Mouse (Mus musculus) liver, embryonic 14.5 days (tissue): ENCODE measurements around the gene Zmynd19. TPM values are rescaled to one million over a fixed set of nuclear protein-coding genes. Genes with fewer than 3 reads are reported as not detected.

Experiments
- ATAC-seq: fragments of 200-750 bp; cut with Nextera tagmentation; 2 replicates; pipeline ENCODE4 v1.8.0; 2017; ENCODE audit warnings: moderate number of reproducible peaks, mild to moderate bottlenecking, moderate library complexity; ENCODE audit not compliant: insufficient read depth
- DNase-seq, 3 experiments: peaks; one replicate each; pipeline ENCODE4 v3.0.0-alpha.2; 2012 to 2013; ENCODE audit warnings: low read depth in 3 of 3, low spot score in 3 of 3
- H3K27ac ChIP-seq: fragments of 300-500 bp; sonication (generic); 2 replicates; pipeline ENCODE4 v1.5.1; 2014; ENCODE audit warnings: moderate library complexity, mild to moderate bottlenecking, control low read depth, inconsistent platforms
- H3K27me3 ChIP-seq: fragments of 300-500 bp; sonication (generic); 2 replicates; pipeline ENCODE4 v1.6.1; 2014; ENCODE audit warnings: mild to moderate bottlenecking, low read length, moderate library complexity; ENCODE audit not compliant: control insufficient read depth, insufficient read depth
- H3K36me3 ChIP-seq: fragments of 300-500 bp; sonication (generic); replicated peaks from 2 replicates; pipeline ENCODE4 v1.6.1; 2014; ENCODE audit warnings: low read depth; ENCODE audit not compliant: control insufficient read depth, insufficient read depth
- H3K4me1 ChIP-seq, 2 experiments: fragments of 200-500 bp in 1 of 2; fragments of 300-500 bp in 1 of 2; sonication (generic) in 1 of 2; replicated peaks; 2 replicates each; pipeline ENCODE4 v1.6.1; 2012 to 2014; ENCODE audit warnings: antibody characterized with exemption in 1 of 2, inconsistent platforms in 1 of 2, low read length in 1 of 2; ENCODE audit not compliant: control insufficient read depth in 2 of 2, insufficient read depth in 2 of 2
- H3K4me2 ChIP-seq: fragments of 300-500 bp; sonication (generic); 2 replicates; pipeline ENCODE4 v1.6.1; 2014; ENCODE audit warnings: low read depth, mild to moderate bottlenecking, control low read depth, moderate library complexity
- H3K4me3 ChIP-seq, 2 experiments: fragments of 200-500 bp in 1 of 2; fragments of 300-500 bp in 1 of 2; sonication (generic) in 1 of 2; 2 replicates each; pipeline ENCODE4 v1.5.1; 2012 to 2014; ENCODE audit warnings: low read depth in 2 of 2, low read length in 2 of 2, mild to moderate bottlenecking in 2 of 2, control low read depth in 1 of 2, inconsistent platforms in 1 of 2, moderate library complexity in 1 of 2; ENCODE audit not compliant: insufficient read depth in 1 of 2
- H3K9ac ChIP-seq: fragments of 300-500 bp; sonication (generic); replicated peaks from 2 replicates; pipeline ENCODE4 v1.6.1; 2014; ENCODE audit warnings: mild to moderate bottlenecking, control low read depth, moderate library complexity
- H3K9me3 ChIP-seq: fragments of 300-500 bp; sonication (generic); 2 replicates; pipeline ENCODE4 v1.6.1; 2016; ENCODE audit warnings: low read length, mixed read lengths; ENCODE audit not compliant: control insufficient read depth
- CTCF ChIP-seq: IDR thresholded peaks from 2 replicates; pipeline ENCODE4 v1.5.1; 2016; ENCODE audit warnings: antibody characterized with exemption, low read depth, control low read depth
- EP300 ChIP-seq: IDR thresholded peaks from 2 replicates; pipeline ENCODE4 v1.6.1; 2016; ENCODE audit warnings: antibody characterized with exemption, low read depth
- WGBS: fragments of 180-500 bp; shearing (Covaris S2); extraction: QIAGEN DNeasy Blood & Tissue Kit; methylation state at CpG from one replicate; pipeline ENCODE4 v1.1.7; 2014; ENCODE audit not compliant: insufficient replicate concordance; 5-methylcytosine and 5-hydroxymethylcytosine counted together
- polyA plus RNA-seq, 2 experiments: library from polyadenylated mRNA; depleted of rRNA in 1 of 2; stranded (reverse) in 1 of 2; unstranded in 1 of 2; fragments of >200 nt; fragmentation: Nextera tagmentation in 1 of 2; extraction: Ambion mirVana in 1 of 2; gene quantifications; 2 replicates each; pipeline versions ENCODE4 v1.2.1 to v1.2.3; 2012 to 2014

The Zmynd19 gene
- polyA plus RNA-seq, 2 experiments = 10.6 to 16.4 TPM

DNA sequence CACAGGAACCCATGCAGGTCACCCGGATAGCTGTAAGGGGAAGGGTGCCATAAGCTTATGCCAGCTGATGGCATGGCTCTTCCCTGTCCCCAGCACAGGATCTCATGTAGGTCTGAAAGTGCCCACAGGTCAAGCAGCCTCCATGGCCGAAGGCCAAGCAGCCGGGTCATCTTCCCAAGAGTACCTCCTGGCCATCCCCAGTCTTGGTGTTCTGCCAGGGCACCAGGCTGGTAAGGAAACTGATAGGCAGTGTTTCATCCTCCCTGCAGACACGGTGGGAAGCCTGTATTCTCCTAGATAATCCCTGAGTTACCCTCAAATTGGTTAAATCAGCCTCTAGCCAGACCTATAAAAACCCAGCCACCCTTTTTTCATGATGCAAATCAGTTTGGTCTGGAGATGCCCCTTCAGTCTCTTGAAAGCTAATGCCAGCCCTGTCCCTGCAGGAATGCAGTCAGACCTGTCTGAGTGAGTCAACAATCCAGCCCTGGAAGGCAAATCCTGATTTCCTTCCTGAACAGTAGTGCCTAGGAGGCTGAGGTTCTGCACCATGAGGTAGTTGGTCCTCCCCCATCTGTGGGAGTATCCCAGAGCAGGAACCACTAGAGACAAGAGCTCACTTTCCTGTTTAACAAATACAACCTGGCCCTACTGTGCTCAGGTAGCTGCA is 21.6 kb upstream of the Zmynd19 start:
- no peaks in the 10 kb centered on the region for H3K9me3 ChIP-seq
- ATAC-seq (no peak), DNase-seq (no peak)
- 0 out of 4 replicates have a peak, but pooled peaks cover 0 to 2% of the 10 kb centered on the region in 2 experiments for H3K4me1 ChIP-seq
- no peaks in the 10 kb centered on the region for H3K27me3 ChIP-seq
- TF ChIP-seq EP300 = no peak
- TF ChIP-seq CTCF = no peak
- no peaks in the 10 kb centered on the region for H3K36me3 ChIP-seq
- H3K9ac ChIP-seq = no peak overlapping the region
- WGBS = 55% methylated on average over 4 of the region's 4 CpGs
- H3K27ac ChIP-seq = no peak overlapping the region
- H3K4me2 ChIP-seq = no peak overlapping the region
- H3K4me3 ChIP-seq = no peak overlapping the region

DNA sequence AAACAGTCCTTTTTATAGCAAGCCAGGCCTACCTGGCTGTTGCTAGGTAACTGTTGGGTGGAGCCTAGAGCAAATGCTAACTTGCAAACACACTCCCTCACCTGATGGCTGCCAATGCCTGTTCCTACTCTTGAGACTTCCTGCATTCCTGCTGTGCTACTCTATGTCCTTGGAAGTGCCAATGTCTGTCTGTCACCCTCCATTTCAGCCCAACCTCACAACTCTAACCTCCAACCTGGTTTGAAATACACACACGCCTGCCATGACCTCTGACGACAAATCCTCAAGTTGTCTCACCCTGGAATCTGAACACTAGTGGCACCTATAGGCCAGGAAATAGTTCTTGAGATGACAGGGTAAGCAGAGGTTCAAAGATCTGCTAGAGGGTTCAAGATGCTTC is 20.5 kb upstream of the Zmynd19 start:
- Histone ChIP-seq H3K4me3 (no peak overlapping the region), H3K27me3 (no peaks in the 10 kb centered on the region), H3K4me2 (no peak overlapping the region), H3K9ac (no peak overlapping the region), H3K4me1 (peaks cover 3 to 7% of the 10 kb centered on the region in 2 experiments; a peak in 2 of 4 replicates), H3K27ac (no peak overlapping the region), H3K9me3 (no peaks in the 10 kb centered on the region), H3K36me3 (no peaks in the 10 kb centered on the region)
- TF ChIP-seq CTCF = no peak
- DNase-seq = no peak
- 65% methylated on average over 2 of the region's 2 CpGs for WGBS
- ATAC-seq = no peak

DNA sequence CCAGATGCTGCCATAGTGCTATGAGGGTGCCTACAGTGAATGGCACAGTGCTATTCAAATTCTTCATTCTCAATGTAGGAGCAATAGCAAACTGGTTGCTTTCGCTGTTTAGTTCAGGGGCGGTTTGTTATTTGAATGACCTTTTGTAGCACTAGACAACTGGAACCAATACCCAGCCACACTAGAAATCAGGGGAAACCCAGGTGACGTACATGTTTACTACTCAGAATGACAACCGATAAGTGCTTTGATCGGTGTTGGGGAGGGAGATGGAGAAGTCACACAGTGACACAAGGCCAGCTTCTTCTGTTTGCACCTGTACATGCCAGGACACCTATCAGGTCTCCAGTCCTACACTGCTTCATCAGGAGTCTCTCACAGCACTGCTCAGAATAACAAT is 20.0 kb upstream of the Zmynd19 start:
- Histone ChIP-seq H3K9ac (no peak overlapping the region), H3K9me3 (no peaks in the 10 kb centered on the region), H3K27ac (no peak overlapping the region), H3K4me3 (no peak overlapping the region), H3K4me2 (no peak overlapping the region), H3K4me1 (peaks cover 4 to 7% of the 10 kb centered on the region in 2 experiments; a peak in 2 of 4 replicates), H3K36me3 (no peaks in the 10 kb centered on the region), H3K27me3 (no peaks in the 10 kb centered on the region)
- TF ChIP-seq EP300 (no peak), CTCF (no peak)
- ATAC-seq = no peak
- no peak for DNase-seq
- 77% methylated on average over 5 of the region's 5 CpGs for WGBS

DNA sequence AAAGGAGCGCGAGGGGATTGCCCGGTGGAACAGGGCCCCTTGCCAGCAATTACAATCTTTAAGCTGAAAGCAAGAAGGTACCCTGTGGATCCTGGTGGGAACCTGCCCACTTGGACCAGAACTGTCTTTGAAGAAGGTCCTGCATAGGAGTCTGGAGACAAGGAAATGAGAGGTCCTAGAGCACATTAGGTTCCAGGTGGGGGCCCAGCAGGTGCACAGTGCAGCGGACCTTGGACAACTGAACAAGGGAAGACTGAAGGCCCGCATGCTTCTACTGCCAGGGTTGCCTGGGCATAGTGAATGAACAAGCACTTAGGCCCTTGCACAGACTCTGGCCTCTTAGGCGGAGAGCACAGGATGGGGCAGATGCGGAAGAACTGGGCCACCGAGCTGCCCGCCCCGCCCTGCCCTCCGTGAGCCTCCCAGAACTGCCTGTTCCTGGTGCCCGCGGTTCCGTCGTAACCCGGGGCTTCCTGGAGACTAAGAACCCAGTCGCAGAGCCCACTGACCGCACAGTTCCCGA is 15.1 kb upstream of the Zmynd19 start:
- ATAC-seq = peak; percentile 70
- H3K9ac ChIP-seq = peak overlapping the region; percentile 87
- H3K4me2 ChIP-seq = peak overlapping the region; percentile 99
- H3K4me3 ChIP-seq = peak overlapping the region; percentile 68 to 85
- no peaks in the 10 kb centered on the region for H3K36me3 ChIP-seq
- H3K27me3 ChIP-seq = no peaks in the 10 kb centered on the region
- H3K9me3 ChIP-seq = no peaks in the 10 kb centered on the region
- TF ChIP-seq EP300 (no peak), CTCF (no peak)
- DNase-seq = no peak
- WGBS = 8% methylated on average over 19 of the region's 19 CpGs
- H3K4me1 ChIP-seq = peaks cover 4 to 5% of the 10 kb centered on the region in 2 experiments; a peak in 3 of 4 replicates
- peak overlapping the region; percentile 72 for H3K27ac ChIP-seq

DNA sequence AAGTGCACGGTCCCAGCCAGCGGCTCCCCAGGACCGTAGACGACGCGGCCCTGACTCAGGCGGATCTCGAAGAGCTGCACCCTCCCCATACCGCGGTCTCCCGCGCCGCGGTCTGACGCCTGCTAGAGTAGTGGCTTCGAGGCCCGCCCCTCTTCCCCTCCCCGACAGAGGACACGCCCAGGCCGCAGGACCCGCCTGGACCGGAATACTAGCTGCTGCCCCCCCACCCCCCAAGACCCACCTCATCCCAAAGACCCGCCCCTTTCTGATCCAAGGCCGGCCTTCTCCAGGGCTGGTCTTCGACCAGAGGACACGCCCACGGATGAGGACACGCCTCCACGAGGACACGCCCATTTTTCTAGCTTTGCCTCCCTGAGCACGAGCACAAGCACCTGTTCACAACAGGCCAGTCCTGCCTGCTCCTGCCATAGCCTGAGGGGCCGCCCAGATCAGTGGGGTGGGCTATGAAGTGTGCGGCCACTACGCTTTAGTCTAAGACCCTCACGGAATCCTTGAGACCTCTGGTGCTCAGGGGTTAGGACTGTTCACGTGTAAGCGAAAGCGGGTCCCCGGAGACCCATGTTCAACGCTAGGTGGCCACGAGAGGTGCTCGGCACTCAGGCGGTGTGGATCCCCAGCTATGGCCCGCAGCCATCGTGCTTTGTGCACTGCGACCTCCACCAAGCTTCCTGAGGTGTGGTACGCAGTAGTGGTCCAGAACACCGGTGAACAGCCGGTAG is 14.4 kb upstream of the Zmynd19 start, which contains the start of gene Arrdc1:
TSS of gene Arrdc1 (minus strand) at position 196 of the 740 bp plus-strand sequence.
- peak within 1 kb of the TSS; percentile 87 for H3K9ac ChIP-seq
- DNase-seq = peak; percentile 90 to 94 (median 91)
- WGBS = under 1% methylated on average over 49 of the region's 49 CpGs
- H3K4me1 ChIP-seq = peaks cover 4 to 5% of the 10 kb centered on the region in 2 experiments; a peak in 3 of 4 replicates
- TF ChIP-seq EP300 = no peak
- TF ChIP-seq CTCF = peak; percentile 84
- H3K4me2 ChIP-seq = peak within 1 kb of the TSS; percentile 99
- H3K27ac ChIP-seq = peak within 1 kb of the TSS; percentile 72
- H3K4me3 ChIP-seq = peak within 1 kb of the TSS; percentile 68 to 85
- no peaks in the 10 kb centered on the region; the same call in 1 of the 2 replicates for H3K27me3 ChIP-seq
- H3K9me3 ChIP-seq = no peaks in the 10 kb centered on the region
- no peaks in the 10 kb centered on the region for H3K36me3 ChIP-seq
- ATAC-seq = peak; percentile 89
